Mouse (Mus musculus) MEL (cell line): ENCODE data around the gene Cfap54. TPM values are rescaled to one million over a fixed set of nuclear protein-coding genes. Genes with fewer than 3 reads are reported as not detected.

Experiments used
- DNase-seq: peaks from one replicate; pipeline ENCODE4 v3.0.0; 2011; ENCODE audit warnings: low read depth, low spot score
- H3K27ac ChIP-seq: 2 replicates; pipeline ENCODE4 v1.5.1; 2012; ENCODE audit warnings: low read depth, mild to moderate bottlenecking, control low read depth, low read length, moderate library complexity; ENCODE audit not compliant: control insufficient read depth
- H3K27me3 ChIP-seq, 2 experiments: fragments of 150-350 bp in 1 of 2; sonication (generic) in 1 of 2; 2 replicates each; pipeline ENCODE4 v1.6.1; 2012; ENCODE audit warnings: low read length in 2 of 2, mild to moderate bottlenecking in 2 of 2, improper control_type of control experiment in 1 of 2, moderate library complexity in 1 of 2; ENCODE audit not compliant: insufficient read depth in 2 of 2, control insufficient read depth in 1 of 2
- H3K36me3 ChIP-seq, 2 experiments: 2 replicates each; pipeline ENCODE4 v1.6.1; 2012 to 2014; ENCODE audit warnings: low read length in 2 of 2, improper control_type of control experiment in 1 of 2, inconsistent platforms in 1 of 2, mild to moderate bottlenecking in 1 of 2; ENCODE audit not compliant: insufficient read depth in 2 of 2, control insufficient read depth in 1 of 2
- H3K4me1 ChIP-seq, 2 experiments: fragments of 150-350 bp in 1 of 2; sonication (generic) in 1 of 2; 2 replicates each; pipeline ENCODE4 v1.6.1; 2012; ENCODE audit warnings: low read length in 2 of 2, improper control_type of control experiment in 1 of 2, mild to moderate bottlenecking in 1 of 2; ENCODE audit not compliant: insufficient read depth in 2 of 2, control insufficient read depth in 1 of 2
- H3K4me3 ChIP-seq, 2 experiments: fragments of 150-350 bp in 1 of 2; sonication (generic) in 1 of 2; 2 replicates each; pipeline ENCODE4 v1.5.1; 2012; ENCODE audit warnings: low read depth in 2 of 2, low read length in 2 of 2, mild to moderate bottlenecking in 2 of 2, moderate library complexity in 2 of 2, control low read depth in 1 of 2, improper control_type of control experiment in 1 of 2; ENCODE audit not compliant: control insufficient read depth in 1 of 2, insufficient read depth in 1 of 2
- H3K79me2 ChIP-seq: 2 replicates; pipeline ENCODE4 v1.6.1; 2012; ENCODE audit warnings: mild to moderate bottlenecking, low read length, moderate library complexity; ENCODE audit not compliant: control insufficient read depth, poor library complexity, insufficient read depth
- H3K9ac ChIP-seq: 2 replicates; pipeline ENCODE4 v1.6.1; 2012; ENCODE audit warnings: low read depth, mild to moderate bottlenecking, control low read depth, low read length, moderate library complexity; ENCODE audit not compliant: control insufficient read depth, poor library complexity, severe bottlenecking
- H3K9me3 ChIP-seq: fragments of 150-350 bp; sonication (generic); replicated peaks from 2 replicates; pipeline ENCODE4 v1.6.1; 2012; ENCODE audit warnings: mild to moderate bottlenecking, low read length, improper control_type of control experiment, moderate library complexity; ENCODE audit not compliant: insufficient read depth
- CHD1 ChIP-seq: IDR thresholded peaks from 2 replicates; pipeline ENCODE4 v1.6.1; 2012; ENCODE audit warnings: low read depth, mild to moderate bottlenecking, inconsistent platforms, low read length, improper control_type of control experiment
- CHD2 ChIP-seq: IDR thresholded peaks from 2 replicates; pipeline ENCODE4 v1.6.1; 2011; ENCODE audit warnings: low read length, improper control_type of control experiment
- CTCF ChIP-seq, 3 experiments: IDR thresholded peaks in 2 of 3; conservative IDR thresholded peaks in 1 of 3; 2 replicates each; pipeline ENCODE4 v1.5.1; 2011 to 2012; ENCODE audit warnings: low read length in 3 of 3, low read depth in 2 of 3, mild to moderate bottlenecking in 2 of 3, improper control_type of control experiment in 1 of 3, inconsistent platforms in 1 of 3, mixed read lengths in 1 of 3, moderate library complexity in 1 of 3; ENCODE audit not compliant: control insufficient read depth in 1 of 3, insufficient read depth in 1 of 3, poor library complexity in 1 of 3, severe bottlenecking in 1 of 3
- ELF1 ChIP-seq: IDR thresholded peaks from 2 replicates; pipeline ENCODE4 v1.6.1; 2014; ENCODE audit warnings: low read depth, mild to moderate bottlenecking, inconsistent platforms, low read length, improper control_type of control experiment, moderate library complexity
- ETS1 ChIP-seq: IDR thresholded peaks from 2 replicates; pipeline ENCODE4 v1.6.1; 2012; ENCODE audit warnings: low read depth, mild to moderate bottlenecking, inconsistent platforms, low read length, improper control_type of control experiment, moderate library complexity
- GATA1 ChIP-seq: IDR thresholded peaks from 2 replicates; pipeline ENCODE4 v1.6.1; 2011; ENCODE audit warnings: low read depth, low read length, improper control_type of control experiment
- HCFC1 ChIP-seq: IDR thresholded peaks from 2 replicates; pipeline ENCODE4 v1.6.1; 2012; ENCODE audit warnings: low read depth, mild to moderate bottlenecking, inconsistent platforms, low read length, improper control_type of control experiment, moderate library complexity
- JUND ChIP-seq: IDR thresholded peaks from 2 replicates; pipeline ENCODE4 v1.6.1; 2011; ENCODE audit warnings: low read depth, mild to moderate bottlenecking, improper control_type of control experiment, low read length
- KAT2A ChIP-seq: conservative IDR thresholded peaks from 2 replicates; pipeline ENCODE4 v1.6.1; 2012; ENCODE audit warnings: low read depth, low read length, improper control_type of control experiment, inconsistent platforms
- MAFK ChIP-seq: IDR thresholded peaks from 2 replicates; pipeline ENCODE4 v1.6.1; 2011; ENCODE audit warnings: low read depth, mild to moderate bottlenecking, low read length, improper control_type of control experiment, borderline replicate concordance
- MAX ChIP-seq: IDR thresholded peaks from 2 replicates; pipeline ENCODE4 v1.6.1; 2011; ENCODE audit warnings: low read length, improper control_type of control experiment
- MAZ ChIP-seq: IDR thresholded peaks from 2 replicates; pipeline ENCODE4 v1.6.1; 2012; ENCODE audit warnings: low read depth, mild to moderate bottlenecking, inconsistent platforms, low read length, improper control_type of control experiment
- MXI1 ChIP-seq: IDR thresholded peaks from 2 replicates; pipeline ENCODE4 v1.6.1; 2011; ENCODE audit warnings: mild to moderate bottlenecking, low read depth, low read length, improper control_type of control experiment
- MYB ChIP-seq: IDR thresholded peaks from 2 replicates; pipeline ENCODE4 v1.6.1; 2011; ENCODE audit warnings: mild to moderate bottlenecking, low read depth, low read length, improper control_type of control experiment
- MYC ChIP-seq: IDR thresholded peaks from 2 replicates; pipeline ENCODE4 v1.6.1; 2011; ENCODE audit warnings: low read depth, mild to moderate bottlenecking, low read length, improper control_type of control experiment, moderate library complexity
- POLR2AphosphoS2 ChIP-seq: IDR thresholded peaks from 2 replicates; pipeline ENCODE4 v1.6.1; 2011; ENCODE audit warnings: low read length, improper control_type of control experiment
- POLR2AphosphoS5 ChIP-seq: IDR thresholded peaks from 2 replicates; pipeline ENCODE4 v1.6.1; 2012; ENCODE audit warnings: low read depth, borderline replicate concordance, mild to moderate bottlenecking, inconsistent platforms, low read length, moderate library complexity, mixed read lengths
- RAD21 ChIP-seq: IDR thresholded peaks from 2 replicates; pipeline ENCODE4 v1.6.1; 2011; ENCODE audit warnings: mild to moderate bottlenecking, low read depth, low read length, improper control_type of control experiment
- SMC3 ChIP-seq: IDR thresholded peaks from 2 replicates; pipeline ENCODE4 v1.6.1; 2011; ENCODE audit warnings: low read depth, low read length, improper control_type of control experiment
- TAL1 ChIP-seq: IDR thresholded peaks from 2 replicates; pipeline ENCODE4 v1.6.1; 2012; ENCODE audit warnings: mild to moderate bottlenecking, inconsistent platforms, low read length, moderate library complexity, mixed read lengths
- TBP ChIP-seq: IDR thresholded peaks from 2 replicates; pipeline ENCODE4 v1.8.0; 2011; ENCODE audit warnings: low read depth, low read length, improper control_type of control experiment
- ZC3H11A ChIP-seq: IDR thresholded peaks from 2 replicates; pipeline ENCODE4 v1.6.1; 2012; ENCODE audit warnings: low read depth, mild to moderate bottlenecking, inconsistent platforms, low read length, improper control_type of control experiment
- ZKSCAN1 ChIP-seq: IDR thresholded peaks from 2 replicates; pipeline ENCODE4 v1.6.1; 2012; ENCODE audit warnings: low read depth, mild to moderate bottlenecking, inconsistent platforms, low read length, improper control_type of control experiment, moderate library complexity
- ZNF384 ChIP-seq: IDR thresholded peaks from 2 replicates; pipeline ENCODE4 v1.6.1; 2012; ENCODE audit warnings: low read depth, mild to moderate bottlenecking, inconsistent platforms, low read length, improper control_type of control experiment
- polyA plus RNA-seq, 2 experiments: library from polyadenylated mRNA; stranded (reverse) in 1 of 2; unstranded in 1 of 2; fragments of >175 nt in 1 of 2; fragments of >200 nt in 1 of 2; gene quantifications; 2 replicates each; pipeline versions ENCODE4 v1.2.1 to v1.2.4; 2012; ENCODE audit warnings: low replicate concordance in 2 of 2, low read depth in 1 of 2; ENCODE audit not compliant: insufficient read length in 2 of 2, insufficient read depth in 1 of 2, missing spikeins in 1 of 2
- total RNA-seq: library from RNA; depleted of rRNA; stranded (reverse); fragments of 300-350 nt; gene quantifications from 2 replicates; pipeline ENCODE4 v1.2.3, GENCODE M21; 2012

Gene Cfap54
- total and polyA plus RNA-seq, 3 experiments = 2.0 to 2.7 TPM; not detected in 1

DNA sequence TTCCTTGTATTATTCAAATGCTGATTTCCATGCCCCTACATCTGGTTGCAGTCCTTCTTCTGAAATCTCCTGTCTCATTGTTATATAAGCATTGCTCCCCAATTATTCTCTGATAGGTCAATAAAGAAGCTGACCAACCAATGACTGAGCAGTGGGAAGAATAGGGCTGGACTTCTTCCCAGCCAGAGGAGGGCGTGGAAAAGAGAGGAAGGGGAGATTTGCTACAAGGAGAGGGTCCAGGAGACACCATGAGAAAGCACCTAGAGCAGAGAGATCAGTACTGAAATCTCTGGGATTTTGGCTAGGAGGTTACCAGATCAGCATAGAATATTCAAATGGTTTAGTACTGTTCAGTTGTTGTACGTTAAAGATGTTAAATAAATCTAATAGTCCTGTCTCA lies 244.4 kb downstream of the Cfap54 start:
- Histone ChIP-seq H3K4me3 (no peak overlapping the region), H3K9me3 (no peaks in the 10 kb centered on the region), H3K27me3 (no peaks in the 10 kb centered on the region; a peak in 1 of 4 replicates), H3K36me3 (no peaks in the 10 kb centered on the region)
- no peak for DNase-seq
- TF ChIP-seq CHD1 = no peak
- TF ChIP-seq KAT2A = no peak
- no peak for TF ChIP-seq MAFK
- no peak for TF ChIP-seq POLR2AphosphoS5
- no peak for TF ChIP-seq MYB
- no peak for TF ChIP-seq GATA1
- no peak for TF ChIP-seq MAX
- TF ChIP-seq, all 39 proteins: peak for 0
- Histone ChIP-seq H3K79me2 (no peaks in the 10 kb centered on the region), H3K9ac (no peak overlapping the region), H3K4me1 (no peaks in the 10 kb centered on the region), H3K27ac (no peak overlapping the region)

DNA sequence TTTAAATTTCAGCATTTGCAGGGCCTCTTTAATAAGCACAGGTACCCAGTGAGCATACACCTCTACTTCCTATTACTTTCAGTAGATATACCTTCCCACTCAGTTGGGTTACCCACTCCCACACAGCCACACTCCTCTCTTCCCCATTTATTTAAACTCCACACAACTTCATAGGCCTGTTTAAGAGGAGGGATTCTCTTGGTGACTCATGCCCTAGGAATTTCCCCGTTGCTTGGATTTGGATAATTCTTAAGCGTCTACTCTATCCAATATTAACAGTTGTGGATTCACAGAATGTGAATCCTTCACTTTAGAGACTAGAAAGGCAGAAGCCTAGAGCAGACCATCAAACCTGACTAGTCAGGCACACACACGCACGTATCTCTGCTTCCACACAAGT lies 259.9 kb downstream of the Cfap54 start:
- Histone ChIP-seq H3K4me1 (no peaks in the 10 kb centered on the region), H3K27ac (no peak overlapping the region), H3K9me3 (no peaks in the 10 kb centered on the region), H3K79me2 (no peaks in the 10 kb centered on the region), H3K9ac (no peak overlapping the region), H3K4me3 (no peak overlapping the region), H3K36me3 (no peaks in the 10 kb centered on the region), H3K27me3 (no peaks in the 10 kb centered on the region)
- TF ChIP-seq HCFC1 (no peak), JUND (no peak), ZC3H11A (no peak), CHD1 (no peak), MAX (no peak), ETS1 (no peak), MYB (no peak), SMC3 (no peak)
- no peak for DNase-seq

DNA sequence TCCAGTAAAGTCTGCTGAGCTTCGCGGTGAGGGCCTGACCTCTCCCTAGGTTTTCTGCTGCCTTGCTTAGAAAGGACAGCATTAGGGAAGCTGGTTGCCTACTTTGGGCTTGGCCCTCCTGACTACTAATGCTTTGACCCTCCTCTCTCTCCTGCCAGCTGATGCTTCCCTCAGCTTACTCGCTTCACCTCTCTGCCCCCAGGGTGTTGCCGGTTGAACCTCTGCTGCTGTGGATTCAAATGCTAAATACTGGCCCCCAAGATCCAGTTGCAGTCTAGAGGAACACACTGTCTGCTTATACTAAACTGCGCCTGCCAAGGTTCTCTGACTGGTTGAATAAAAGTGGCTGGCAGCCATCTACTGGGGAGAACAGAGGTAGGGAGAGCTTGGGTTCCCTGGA lies 263.2 kb downstream of the Cfap54 start:
- Histone ChIP-seq H3K9ac (no peak overlapping the region), H3K9me3 (no peaks in the 10 kb centered on the region), H3K79me2 (no peaks in the 10 kb centered on the region), H3K4me3 (no peak overlapping the region), H3K36me3 (no peaks in the 10 kb centered on the region), H3K27ac (no peak overlapping the region), H3K27me3 (no peaks in the 10 kb centered on the region), H3K4me1 (no peaks in the 10 kb centered on the region)
- TF ChIP-seq RAD21 (no peak), CHD1 (no peak), HCFC1 (no peak), TAL1 (no peak), ZKSCAN1 (no peak), JUND (no peak), ZNF384 (no peak), MAFK (no peak), POLR2AphosphoS2 (no peak), MAX (no peak), CHD2 (no peak), TBP (no peak), MXI1 (no peak), MYC (no peak), MAZ (no peak), CTCF (IDR thresholded peaks at IDR 0.05 in 2 of 3, conservative IDR thresholded peaks at IDR 0.05 in 1 of 3; ENCODE audit: control insufficient read depth in 1 of 3, insufficient read depth in 1 of 3, low read depth in 2 of 3, low read length in 3 of 3, poor library complexity in 1 of 3, severe bottlenecking in 1 of 3) (no peak), ELF1 (no peak)
- no peak for DNase-seq
